Mouse (Mus musculus) frontal cortex, postnatal 14 days (tissue): ENCODE data around the gene Mup22.
"Not testable (repeated sequence)": the region's sequence is repeated elsewhere in the genome, so short reads cannot be mapped to it uniquely, and the experiment has no call there.

Source experiments
- DNase-seq, 2 experiments: peaks; one replicate each; pipeline ENCODE4 v3.0.0; 2022; ENCODE audit warnings: low spot score in 2 of 2

Mup22 gene

GRCm38 (mm10) chr4:60821363-60821762 is at the start of gene Mup22:
Mup22 (minus strand) TSS chr4:60821463.
- not testable (repeated sequence) for DNase-seq

GRCm38 (mm10) chr4:60840889-60841288 is 19.6 kb upstream of the Mup22 start:
- not testable (repeated sequence) for DNase-seq
